Mouse (Mus musculus) liver, embryonic 12.5 days (tissue): Measurements from ENCODE around the gene Csk. TPM values are rescaled to one million over a fixed set of nuclear protein-coding genes. Genes with fewer than 3 reads are reported as not detected.

Source experiments
- ATAC-seq: fragments of 200-750 bp; cut with Nextera tagmentation; 2 replicates; pipeline ENCODE4 v1.8.0; 2017; ENCODE audit warnings: moderate number of reproducible peaks, mild to moderate bottlenecking, moderate library complexity
- H3K27ac ChIP-seq: fragments of 300-500 bp; sonication (generic); 2 replicates; pipeline ENCODE4 v1.5.1; 2016; ENCODE audit warnings: mild to moderate bottlenecking
- H3K27me3 ChIP-seq: fragments of 300-500 bp; sonication (generic); replicated peaks from 2 replicates; pipeline ENCODE4 v1.6.1; 2016; ENCODE audit warnings: mild to moderate bottlenecking, moderate library complexity
- H3K36me3 ChIP-seq: fragments of 300-500 bp; sonication (generic); 2 replicates; pipeline ENCODE4 v1.6.1; 2016; ENCODE audit warnings: mild to moderate bottlenecking, moderate library complexity
- H3K4me1 ChIP-seq: fragments of 300-500 bp; sonication (generic); 2 replicates; pipeline ENCODE4 v1.6.1; 2016
- H3K4me2 ChIP-seq: fragments of 300-500 bp; sonication (generic); 2 replicates; pipeline ENCODE4 v1.6.1; 2016; ENCODE audit warnings: mild to moderate bottlenecking, moderate library complexity
- H3K4me3 ChIP-seq: fragments of 300-500 bp; sonication (generic); 2 replicates; pipeline ENCODE4 v1.5.1; 2016; ENCODE audit warnings: mild to moderate bottlenecking, moderate library complexity
- H3K9ac ChIP-seq: fragments of 300-500 bp; sonication (generic); 2 replicates; pipeline ENCODE4 v1.6.1; 2016; ENCODE audit warnings: mild to moderate bottlenecking, moderate library complexity
- H3K9me3 ChIP-seq: fragments of 300-500 bp; sonication (generic); replicated peaks from 2 replicates; pipeline ENCODE4 v1.6.1; 2016; ENCODE audit warnings: mild to moderate bottlenecking, moderate library complexity
- WGBS: fragments of 180-500 bp; shearing (Covaris S2); methylation state at CpG from one replicate; pipeline ENCODE4 v1.1.7; 2016; ENCODE audit not compliant: insufficient replicate concordance; 5-methylcytosine and 5-hydroxymethylcytosine counted together
- polyA plus RNA-seq: library from polyadenylated mRNA; unstranded; fragments of >200 nt; fragmentation: Nextera tagmentation; extraction: Ambion mirVana; gene quantifications from 2 replicates; pipeline ENCODE4 v1.2.1, GENCODE M21; 2016

The Csk gene
- polyA plus RNA-seq, 1 experiment from 2014 or later, result 27.8 TPM

DNA sequence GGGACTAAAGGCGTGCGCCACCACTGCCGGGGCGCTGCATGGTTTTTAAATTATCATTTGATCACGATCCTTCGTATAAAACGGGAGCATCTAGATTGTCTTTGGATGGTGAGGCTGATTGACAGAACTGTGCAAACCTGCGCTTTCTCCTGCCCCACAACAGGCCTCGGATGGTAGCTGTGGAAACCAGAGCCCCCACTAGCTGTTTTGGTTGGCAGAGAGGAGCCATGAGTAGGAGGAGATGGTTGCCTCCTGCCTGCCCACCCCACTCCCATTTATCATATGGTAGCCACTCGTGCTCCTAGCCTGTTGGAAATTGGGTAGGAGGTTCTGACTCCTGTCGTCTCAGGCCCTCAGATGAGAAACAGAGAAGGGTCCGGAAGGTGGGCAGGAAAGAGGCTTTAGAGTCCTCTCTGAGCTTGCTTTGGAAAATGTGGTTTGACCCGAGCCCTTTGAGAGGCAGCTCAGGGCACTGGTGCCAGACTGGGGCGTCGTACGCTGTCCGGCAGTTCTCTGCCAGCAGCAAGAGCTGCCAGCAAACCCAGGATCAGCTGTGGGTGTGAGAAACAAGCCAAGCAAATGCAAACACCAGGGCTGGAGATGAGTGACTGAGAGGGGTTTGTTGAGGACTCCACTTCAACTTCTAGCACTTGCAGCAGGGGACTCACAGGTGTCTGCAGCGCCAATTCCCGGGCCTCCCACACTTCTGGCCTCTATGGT lies 3.4 kb upstream of the Csk start:
- no peak for ATAC-seq
- Histone ChIP-seq H3K9me3 (no peaks in the 10 kb centered on the region), H3K27ac (no peak overlapping the region), H3K9ac (no peak overlapping the region), H3K4me1 (peaks cover 47% of the 10 kb centered on the region), H3K4me2 (no peak overlapping the region), H3K27me3 (peaks cover 9% of the 10 kb centered on the region; the same call in 1 of the 2 replicates), H3K4me3 (no peak overlapping the region), H3K36me3 (no peaks in the 10 kb centered on the region)
- WGBS, result 77% methylated on average over 19 of the region's 19 CpGs

DNA sequence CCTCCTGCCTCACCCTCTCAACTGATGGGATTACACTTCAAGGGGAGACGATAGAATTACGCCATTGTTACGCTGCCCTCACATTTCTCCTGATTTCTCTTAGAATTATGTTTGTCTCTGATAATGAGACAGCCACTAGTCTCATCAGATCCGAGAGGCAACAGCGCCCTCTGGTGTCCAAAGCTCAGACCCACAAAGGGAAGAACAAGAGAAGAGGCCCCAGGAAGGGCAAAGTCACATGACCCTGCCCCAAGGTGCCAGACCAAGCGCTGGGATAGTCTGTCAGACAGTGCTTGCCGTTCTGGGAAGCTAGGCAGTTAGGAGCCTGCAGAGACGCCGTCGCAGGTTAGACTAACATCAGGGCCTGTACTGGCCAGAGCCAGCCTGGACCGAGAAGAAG lies 2.3 kb upstream of the Csk start:
- 2% methylated on average over 11 of the region's 11 CpGs for WGBS
- no peak overlapping the region for H3K27ac ChIP-seq
- no peak overlapping the region; the same call in 1 of the 2 replicates for H3K9ac ChIP-seq
- H3K36me3 ChIP-seq, result no peaks in the 10 kb centered on the region
- peak; percentile 67 for ATAC-seq
- H3K4me2 ChIP-seq, result peak overlapping the region; percentile 63
- 0 out of 2 replicates have a peak overlapping the region, but pooled peaks have one; percentile 19 for H3K4me3 ChIP-seq
- no peaks in the 10 kb centered on the region for H3K9me3 ChIP-seq
- peaks cover 48% of the 10 kb centered on the region for H3K4me1 ChIP-seq
- H3K27me3 ChIP-seq, result peaks cover 9% of the 10 kb centered on the region; the same call in 1 of the 2 replicates

DNA sequence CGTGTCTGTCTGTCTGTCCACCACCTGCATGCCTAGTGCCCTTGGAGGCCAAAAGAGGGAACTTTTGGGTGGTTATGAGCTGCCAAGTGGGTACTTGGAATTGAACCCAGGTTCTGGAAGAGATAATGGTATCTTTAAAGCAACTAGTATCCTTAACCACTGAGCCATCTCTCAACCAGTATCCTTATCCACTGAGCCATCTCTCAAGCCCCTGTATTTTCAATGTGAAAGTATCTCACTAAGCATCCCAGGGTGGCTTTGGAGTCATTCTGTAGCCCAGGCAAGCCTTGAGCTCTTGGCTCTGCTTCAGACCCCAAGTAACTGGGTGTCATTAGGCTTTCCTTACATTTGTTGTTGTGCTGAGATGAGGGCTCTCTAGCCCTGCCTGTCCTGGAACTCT lies 1.5 kb upstream of the Csk start:
- Histone ChIP-seq H3K4me2 (no peak overlapping the region), H3K4me1 (peaks cover 47% of the 10 kb centered on the region), H3K27ac (no peak overlapping the region), H3K9ac (no peak overlapping the region), H3K9me3 (no peaks in the 10 kb centered on the region), H3K4me3 (no peak overlapping the region), H3K36me3 (no peaks in the 10 kb centered on the region), H3K27me3 (peaks cover 9% of the 10 kb centered on the region; the same call in 1 of the 2 replicates)
- 82% methylated on average over 1 of the region's 1 CpGs for WGBS
- no peak for ATAC-seq

DNA sequence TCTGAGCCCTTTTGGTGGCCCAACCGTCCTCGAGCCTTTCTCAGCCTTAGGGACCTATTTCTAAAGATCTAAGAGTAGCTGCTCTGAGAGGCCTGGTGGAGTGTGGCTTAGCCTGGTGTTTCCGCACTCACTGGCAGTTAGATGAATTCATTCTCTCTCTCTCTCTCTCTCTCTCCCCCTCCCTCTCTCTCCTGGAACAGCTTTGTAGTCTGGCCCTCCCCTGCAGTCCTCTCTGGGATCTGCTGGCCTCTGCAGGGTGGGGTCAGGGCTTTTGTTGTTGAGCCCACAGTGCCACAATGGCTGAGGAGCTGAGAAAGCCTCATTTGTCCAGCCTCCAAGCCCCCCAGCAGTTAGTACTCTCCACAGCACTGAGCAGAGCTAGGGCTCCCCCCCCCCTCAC lies 576 bp downstream of the Csk start:
- Histone ChIP-seq H3K4me1 (peaks cover 55% of the 10 kb centered on the region), H3K4me3 (no peak overlapping the region), H3K4me2 (no peak overlapping the region), H3K9ac (no peak overlapping the region), H3K9me3 (no peaks in the 10 kb centered on the region), H3K27ac (no peak overlapping the region), H3K36me3 (no peaks in the 10 kb centered on the region), H3K27me3 (peaks cover 9% of the 10 kb centered on the region; the same call in 1 of the 2 replicates)
- WGBS, result 69% methylated on average over 3 of the region's 3 CpGs
- ATAC-seq, result no peak

DNA sequence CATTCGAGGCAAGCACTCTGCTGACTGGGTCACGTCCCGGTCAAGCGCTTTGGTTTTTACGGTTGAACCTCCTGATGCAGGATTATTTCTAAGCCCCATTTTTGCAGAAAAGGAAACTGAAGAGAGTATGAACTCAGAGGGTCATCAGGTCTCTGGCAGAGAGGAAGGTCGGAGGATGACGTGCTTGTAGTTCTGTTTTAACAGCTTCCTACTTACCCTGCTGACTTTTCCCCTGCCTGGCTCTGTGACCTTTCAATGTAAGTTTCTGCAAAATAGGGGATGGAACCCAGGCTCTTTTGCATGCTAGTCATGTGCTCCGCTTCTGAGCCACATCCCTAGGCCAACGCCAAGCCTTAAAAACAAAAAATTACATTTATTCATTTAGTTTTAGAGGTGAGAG lies 1.1 kb downstream of the Csk start:
- Histone ChIP-seq H3K9me3 (no peaks in the 10 kb centered on the region), H3K9ac (no peak overlapping the region), H3K4me1 (peaks cover 60% of the 10 kb centered on the region), H3K4me2 (no peak overlapping the region), H3K4me3 (no peak overlapping the region), H3K36me3 (no peaks in the 10 kb centered on the region), H3K27ac (no peak overlapping the region), H3K27me3 (peaks cover 9% of the 10 kb centered on the region; the same call in 1 of the 2 replicates)
- 64% methylated on average over 9 of the region's 9 CpGs for WGBS
- ATAC-seq, result no peak

DNA sequence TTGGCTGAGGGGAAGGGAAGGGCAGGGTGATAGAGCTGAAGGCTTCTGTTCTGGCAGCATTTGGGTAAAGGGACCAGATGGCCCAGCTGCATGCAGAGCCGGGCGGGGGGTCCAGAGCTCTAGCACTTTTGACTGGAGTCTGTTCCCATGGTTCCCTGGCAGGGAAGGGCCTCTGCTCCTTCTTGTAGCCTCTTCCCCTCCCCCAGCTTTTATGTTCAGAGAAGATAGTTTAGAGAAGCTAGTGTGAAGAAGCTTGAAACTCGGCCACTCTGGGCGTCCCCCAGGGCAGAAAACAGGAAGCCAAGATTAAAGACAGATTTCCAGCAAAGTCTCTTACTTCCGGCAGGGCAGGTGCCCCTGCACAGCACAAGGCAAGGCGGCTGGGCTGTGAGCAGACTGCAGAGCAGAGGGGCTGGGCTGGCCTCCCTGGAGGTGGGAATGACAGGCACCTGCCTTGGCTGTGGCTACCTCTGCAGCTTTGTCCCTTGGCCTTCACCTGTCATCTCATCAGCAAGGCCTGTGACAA lies 2.6 kb downstream of the Csk start:
- no peak overlapping the region for H3K4me3 ChIP-seq
- no peaks in the 10 kb centered on the region for H3K9me3 ChIP-seq
- no peak overlapping the region for H3K4me2 ChIP-seq
- ATAC-seq, result no peak
- H3K36me3 ChIP-seq, result no peaks in the 10 kb centered on the region
- peaks cover 70% of the 10 kb centered on the region for H3K4me1 ChIP-seq
- peak overlapping the region; percentile 73 for H3K27ac ChIP-seq
- WGBS, result 25% methylated on average over 6 of the region's 6 CpGs
- H3K9ac ChIP-seq, result peak overlapping the region; percentile 29
- peaks cover 9% of the 10 kb centered on the region; the same call in 1 of the 2 replicates for H3K27me3 ChIP-seq

DNA sequence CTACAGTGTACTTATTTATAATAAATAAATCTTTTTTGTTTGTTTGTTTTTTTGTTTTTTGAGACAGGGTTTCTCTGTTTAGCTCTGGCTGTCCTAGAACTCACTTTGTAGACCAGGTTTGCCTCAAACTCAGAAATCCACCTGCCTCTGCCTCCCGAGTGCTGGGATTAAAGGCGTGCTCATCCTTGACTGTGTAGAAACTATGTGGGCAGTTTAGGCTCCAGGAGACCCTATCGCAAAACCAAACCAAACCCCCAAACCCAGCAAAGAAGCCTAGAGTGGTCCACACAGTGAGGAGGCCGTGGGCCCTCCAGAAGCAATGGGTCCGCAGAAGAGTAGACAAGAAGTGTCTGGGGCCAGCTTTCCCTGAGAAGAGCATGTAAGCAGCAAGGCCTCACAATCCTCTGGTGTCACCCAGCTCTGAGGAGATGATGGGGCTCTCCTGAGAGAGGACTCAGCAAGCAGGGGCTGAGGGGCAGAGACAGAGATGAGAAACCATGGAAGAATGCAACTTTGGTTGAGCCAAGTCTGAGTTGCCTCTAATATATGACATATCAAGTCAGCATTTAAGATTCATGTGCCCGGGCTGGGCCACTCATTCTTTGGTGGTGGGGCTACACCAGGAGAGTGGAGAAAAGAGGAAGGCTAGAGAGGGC lies 3.2 kb downstream of the Csk start:
- H3K27me3 ChIP-seq, result peaks cover 9% of the 10 kb centered on the region; the same call in 1 of the 2 replicates
- no peaks in the 10 kb centered on the region for H3K36me3 ChIP-seq
- peak overlapping the region; percentile 73 for H3K27ac ChIP-seq
- no peak overlapping the region for H3K4me3 ChIP-seq
- no peak for ATAC-seq
- H3K4me1 ChIP-seq, result peaks cover 67% of the 10 kb centered on the region
- peak overlapping the region; percentile 29; the same call in 1 of the 2 replicates for H3K9ac ChIP-seq
- H3K4me2 ChIP-seq, result no peak overlapping the region
- H3K9me3 ChIP-seq, result no peaks in the 10 kb centered on the region
- WGBS, result 58% methylated on average over 6 of the region's 6 CpGs

DNA sequence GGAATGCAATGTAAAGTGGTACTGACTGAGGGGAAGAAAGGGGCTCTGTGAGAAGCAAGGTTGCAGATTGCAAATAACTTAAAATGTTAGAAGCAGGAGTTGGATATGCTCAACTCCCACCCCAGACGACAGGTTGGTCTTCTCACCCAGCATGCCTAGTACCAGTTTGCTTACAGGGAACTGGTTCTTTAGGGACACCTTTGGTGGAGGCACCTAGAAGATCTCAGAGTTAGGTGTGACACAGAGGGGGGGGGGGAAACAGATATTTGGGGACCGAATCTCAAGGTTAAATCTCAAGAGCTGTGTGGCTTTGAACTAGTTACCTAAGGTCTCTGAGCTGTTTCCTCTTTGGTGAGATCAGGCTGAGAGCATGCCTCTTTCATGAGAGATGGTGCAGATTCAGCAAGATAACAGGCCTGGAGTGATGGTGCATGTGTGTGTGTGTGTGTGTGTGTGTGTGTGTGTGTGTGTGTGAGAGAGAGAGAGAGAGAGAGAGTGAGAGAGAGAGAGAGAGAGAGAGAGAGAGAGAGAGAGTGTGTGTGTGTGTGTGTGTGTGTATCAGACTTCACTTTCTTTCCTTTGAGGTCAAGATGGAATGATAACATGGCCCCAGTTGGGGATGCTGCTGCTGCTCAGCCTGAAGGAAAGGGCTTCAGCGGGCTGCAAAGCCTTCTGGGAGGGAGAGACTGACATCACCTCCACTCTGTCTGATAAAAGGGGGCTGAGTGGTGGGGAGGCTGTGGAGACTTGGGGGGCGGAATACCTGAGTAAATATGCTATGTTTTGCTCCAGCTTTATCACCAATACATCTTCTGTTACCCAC lies 5.9 kb downstream of the Csk start:
- 30% methylated on average over 4 of the region's 4 CpGs for WGBS
- no peak overlapping the region for H3K9ac ChIP-seq
- ATAC-seq, result no peak
- peak overlapping the region; percentile 66 for H3K27ac ChIP-seq
- no peak overlapping the region for H3K4me2 ChIP-seq
- H3K27me3 ChIP-seq, result no peaks in the 10 kb centered on the region
- H3K36me3 ChIP-seq, result peaks cover 1% of the 10 kb centered on the region; the same call in 1 of the 2 replicates
- H3K4me1 ChIP-seq, result peaks cover 80% of the 10 kb centered on the region
- no peak overlapping the region for H3K4me3 ChIP-seq
- H3K9me3 ChIP-seq, result no peaks in the 10 kb centered on the region

GRCm38 (mm10) chr9:57646551-57647103 lies 6.8 kb downstream of the Csk start:
- H3K9ac ChIP-seq, result no peak overlapping the region
- peaks cover 84% of the 10 kb centered on the region for H3K4me1 ChIP-seq
- WGBS, result 21% methylated on average over 12 of the region's 12 CpGs
- ATAC-seq, result no peak
- no peaks in the 10 kb centered on the region for H3K9me3 ChIP-seq
- no peaks in the 10 kb centered on the region for H3K27me3 ChIP-seq
- no peak overlapping the region for H3K4me3 ChIP-seq
- H3K4me2 ChIP-seq, result no peak overlapping the region
- peak overlapping the region; percentile 66 for H3K27ac ChIP-seq
- peaks cover 10% of the 10 kb centered on the region for H3K36me3 ChIP-seq

DNA sequence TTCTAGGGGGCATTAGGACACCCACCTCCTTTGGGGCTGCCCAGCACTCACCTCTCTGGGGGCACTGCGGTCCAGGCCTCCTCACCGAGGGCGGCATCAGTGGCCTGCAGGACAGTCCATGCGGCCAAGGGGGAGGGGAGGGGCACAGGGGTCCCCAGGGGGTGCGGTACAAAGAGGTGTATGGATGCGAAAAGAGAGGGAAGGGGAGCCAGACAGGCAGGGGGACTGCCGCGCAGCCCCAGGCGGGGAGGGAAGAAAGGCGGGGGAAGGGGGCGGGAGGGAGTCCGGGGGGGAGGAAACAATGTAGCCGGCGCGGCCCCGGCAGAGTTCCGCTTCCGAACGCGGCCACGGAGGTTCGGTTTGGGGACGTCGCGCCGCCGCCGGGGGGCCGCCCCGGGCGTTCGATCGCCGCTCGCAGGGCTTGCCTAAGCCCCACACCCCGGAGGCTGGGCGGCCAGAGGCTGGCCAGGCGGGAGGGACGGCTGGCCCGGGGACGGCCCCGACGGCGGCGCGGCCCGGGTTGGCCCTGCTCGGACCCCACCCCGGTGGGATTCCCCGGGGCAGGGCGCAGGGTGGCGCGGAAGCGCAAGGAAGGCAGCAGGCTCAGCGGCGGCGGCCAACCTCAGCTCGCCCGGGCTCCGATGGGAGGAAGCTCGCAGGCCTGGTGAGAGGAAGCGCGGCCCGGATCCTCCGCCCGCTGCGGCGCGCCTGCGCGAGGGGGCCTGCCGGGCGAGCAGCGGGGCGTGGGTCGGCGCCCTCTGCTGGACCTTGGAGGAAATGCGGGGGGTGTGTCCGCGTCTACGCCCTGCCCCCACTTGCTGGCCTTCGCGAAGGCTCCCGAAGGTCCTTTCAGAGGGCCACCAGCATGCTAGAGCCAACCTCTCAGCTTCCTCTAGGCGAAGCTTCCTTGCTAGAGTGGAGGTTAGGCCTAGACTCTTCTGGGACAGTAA lies 8.2 kb downstream of the Csk start:
- under 1% methylated on average over 58 of the region's 85 CpGs for WGBS
- H3K4me2 ChIP-seq, result peak overlapping the region; percentile 83
- H3K36me3 ChIP-seq, result peaks cover 16% of the 10 kb centered on the region
- H3K4me3 ChIP-seq, result peak overlapping the region; percentile 92
- peaks cover 84% of the 10 kb centered on the region for H3K4me1 ChIP-seq
- peak overlapping the region; percentile 96 for H3K27ac ChIP-seq
- peak; percentile 80 for ATAC-seq
- no peaks in the 10 kb centered on the region for H3K9me3 ChIP-seq
- H3K9ac ChIP-seq, result peak overlapping the region; percentile 98
- H3K27me3 ChIP-seq, result no peaks in the 10 kb centered on the region
